Mouse (Mus musculus): ENCODE measurements around the gene Gm26897.

Gene Gm26897

GRCm38 (mm10) chr5:111733851-111734250 is at the start of gene Gm26897:
Gene Gm26897 (plus strand): TSS chr5:111733924.
- in situ Hi-C loops (cut with MboI, MseI), result loop anchor here (10.0 kb wide), 2 partner anchors 421 to 1189 kb away; partner anchors contain the start of gene Galnt9 (in 1 of the 2)

- in situ Hi-C loops (cut with MboI, MseI), result no loop called here
Observed at GRCm38 (mm10) chr5:111687370-111687769, 46.4 kb upstream of the Gm26897 start.

GRCm38 (mm10) chr5:111688584-111688983 is 45.1 kb upstream of the Gm26897 start:
- in situ Hi-C loops (cut with MboI, MseI), result no loop called here

- in situ Hi-C loops (cut with MboI, MseI), result no loop called here
Observed at GRCm38 (mm10) chr5:111697996-111698395, 35.7 kb upstream of the Gm26897 start.

- in situ Hi-C loops (cut with MboI, MseI), result no loop called here
Observed at GRCm38 (mm10) chr5:111699711-111700303, 33.9 kb upstream of the Gm26897 start.

GRCm38 (mm10) chr5:111701634-111702329 is 31.9 kb upstream of the Gm26897 start:
- in situ Hi-C loops (cut with MboI, MseI), result no loop called here

- in situ Hi-C loops (cut with MboI, MseI), result no loop called here
Observed at GRCm38 (mm10) chr5:111703586-111703985, 30.1 kb upstream of the Gm26897 start.

- in situ Hi-C loops (cut with MboI, MseI), result no loop called here
Observed at GRCm38 (mm10) chr5:111704326-111704725, 29.4 kb upstream of the Gm26897 start.

GRCm38 (mm10) chr5:111709195-111709901 is 24.4 kb upstream of the Gm26897 start:
- in situ Hi-C loops (cut with MboI, MseI), result no loop called here

GRCm38 (mm10) chr5:111719018-111719417 is 14.7 kb upstream of the Gm26897 start:
- in situ Hi-C loops (cut with MboI, MseI), result no loop called here

GRCm38 (mm10) chr5:111720726-111721125 is 13.0 kb upstream of the Gm26897 start:
- in situ Hi-C loops (cut with MboI, MseI), result no loop called here

GRCm38 (mm10) chr5:111724713-111725112 is 9.0 kb upstream of the Gm26897 start:
- in situ Hi-C loops (cut with MboI, MseI), result no loop called here

- in situ Hi-C loops (cut with MboI, MseI), result no loop called here
Observed at GRCm38 (mm10) chr5:111725195-111725920, 8.4 kb upstream of the Gm26897 start.

GRCm38 (mm10) chr5:111728411-111728810 is 5.3 kb upstream of the Gm26897 start:
- in situ Hi-C loops (cut with MboI, MseI), result no loop called here

GRCm38 (mm10) chr5:111730560-111731167 is 3.1 kb upstream of the Gm26897 start:
- in situ Hi-C loops (cut with MboI, MseI), result loop anchor here (10.0 kb wide), 2 partner anchors 424 to 1186 kb away; partner anchors contain the start of gene Galnt9 (in 1 of the 2)

GRCm38 (mm10) chr5:111732194-111732593 is 1.5 kb upstream of the Gm26897 start:
- in situ Hi-C loops (cut with MboI, MseI), result loop anchor here (10.0 kb wide), 2 partner anchors 423 to 1187 kb away; partner anchors contain the start of gene Galnt9 (in 1 of the 2)

- in situ Hi-C loops (cut with MboI, MseI), result loop anchor here (10.0 kb wide), 2 partner anchors 415 to 1195 kb away; partner anchors contain the start of gene Galnt9 (in 1 of the 2)
Observed at GRCm38 (mm10) chr5:111739480-111739879, 5.8 kb downstream of the Gm26897 start.

GRCm38 (mm10) chr5:111740384-111741275 is 6.9 kb downstream of the Gm26897 start:
- in situ Hi-C loops (cut with MboI, MseI), result no loop called here

- in situ Hi-C loops (cut with MboI, MseI), result no loop called here
Observed at GRCm38 (mm10) chr5:111741352-111741751, 7.6 kb downstream of the Gm26897 start.

GRCm38 (mm10) chr5:111742290-111742898 is 8.7 kb downstream of the Gm26897 start:
- in situ Hi-C loops (cut with MboI, MseI), result no loop called here

All from T-helper 17 cell (primary cell).